Mouse (Mus musculus): Measurements from ENCODE around the gene Cnot8. TPM values are rescaled to one million over a fixed set of nuclear protein-coding genes. Genes with fewer than 3 reads are reported as not detected.

The Cnot8 gene
- 86.2 TPM for polyA plus RNA-seq (2017; shearing (Covaris generic))

GRCm38 (mm10) chr11:58103697-58104306 lies at the start of gene Cnot8:
Gene Cnot8, plus strand, starts transcription at chr11:58104153.

GRCm38 (mm10) chr11:58093021-58093528 lies 10.9 kb upstream of the Cnot8 start, which contains the start of gene Gm12248:
Gene Gm12248, minus strand, starts transcription at chr11:58093134.

Other genes with a start within 250 kb of the Cnot8 start
- gene Larp1, start 95.1 kb upstream of the Cnot8 start, polyA plus RNA-seq (2017; shearing (Covaris generic)) = 123 TPM
- not detected for gene Gm12248, start 11.0 kb upstream of the Cnot8 start, polyA plus RNA-seq (2017; shearing (Covaris generic))
- 18.5 TPM for gene Gemin5, start 64.4 kb downstream of the Cnot8 start, polyA plus RNA-seq (2017; shearing (Covaris generic))
- gene Mrpl22, start 67.5 kb downstream of the Cnot8 start, polyA plus RNA-seq (2017; shearing (Covaris generic)) = 32.3 TPM
- 397 TPM for gene Igtp, start 95.4 kb downstream of the Cnot8 start, polyA plus RNA-seq (2017; shearing (Covaris generic))
- gene Irgm2, start 95.5 kb downstream of the Cnot8 start, polyA plus RNA-seq (2017; shearing (Covaris generic)) = 103 TPM
- not detected for gene 4930438A08Rik, start 170.6 kb downstream of the Cnot8 start, polyA plus RNA-seq (2017; shearing (Covaris generic))
- gene Zfp692, start 202.9 kb downstream of the Cnot8 start, polyA plus RNA-seq (2017; shearing (Covaris generic)) = 45.8 TPM
- 38.4 TPM for gene Zfp672, start 226.2 kb downstream of the Cnot8 start, polyA plus RNA-seq (2017; shearing (Covaris generic))
- 23.2 TPM for gene Sh3bp5l, start 226.6 kb downstream of the Cnot8 start, polyA plus RNA-seq (2017; shearing (Covaris generic))